Mouse (Mus musculus) erythroblast, embryonic 14.5 days (primary cell): ENCODE results near the gene Ephb1.

Source experiments
- GATA1 ChIP-seq: IDR thresholded peaks from 2 replicates; pipeline ENCODE4 v1.6.1; 2012; ENCODE audit warnings: low read length, inconsistent platforms, mixed read lengths
- TAL1 ChIP-seq: IDR thresholded peaks from 3 replicates; pipeline ENCODE4 v1.6.1; 2012; ENCODE audit warnings: low read length, inconsistent platforms, mixed read lengths

DNA sequence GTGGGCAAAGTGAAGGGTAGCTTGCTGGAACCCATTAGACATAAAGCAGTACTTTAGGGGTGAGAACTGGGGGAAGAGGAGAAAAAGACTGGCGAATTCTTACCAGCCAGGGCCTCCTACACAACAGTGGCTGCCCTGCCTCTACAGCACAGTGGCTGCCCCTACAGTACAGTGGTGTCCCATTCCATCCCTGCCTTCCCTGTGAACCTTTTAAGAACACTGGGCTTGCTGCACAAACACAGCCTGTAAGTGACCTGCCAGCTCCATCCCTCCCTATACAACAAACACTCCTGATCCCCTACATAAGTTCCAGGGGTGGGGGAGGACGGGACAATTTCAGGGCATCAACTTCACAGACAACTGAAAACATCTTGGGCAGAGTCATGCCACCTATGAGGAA is 174.4 kb downstream of the Ephb1 start:
- TF ChIP-seq GATA1 = no peak
- TF ChIP-seq TAL1 = no peak
